Mouse (Mus musculus) lung, postnatal 0 days (tissue): ENCODE results near the gene Slc4a3. TPM values are rescaled to one million over a fixed set of nuclear protein-coding genes. Genes with fewer than 3 reads are reported as not detected.
A peak's percentile ranks its signal among the peaks of the same experiment; 100 is the strongest.

Experiments
- ATAC-seq: fragments of 200-750 bp; cut with Nextera tagmentation; 2 replicates; pipeline ENCODE4 v1.8.0; 2017; ENCODE audit warnings: moderate library complexity
- DNase-seq: peaks from one replicate; pipeline ENCODE4 v3.0.0-alpha.2; 2016; ENCODE audit warnings: low spot score
- H3K27ac ChIP-seq: fragments of 300-500 bp; sonication (generic); 2 replicates; pipeline ENCODE4 v1.5.1; 2014; ENCODE audit warnings: antibody characterized with exemption, mild to moderate bottlenecking, low read length, mixed read lengths
- H3K27me3 ChIP-seq: fragments of 300-500 bp; sonication (generic); replicated peaks from 2 replicates; pipeline ENCODE4 v1.6.1; 2014; ENCODE audit warnings: low read length, mixed read lengths; ENCODE audit not compliant: insufficient read depth
- H3K36me3 ChIP-seq: fragments of 300-500 bp; sonication (generic); 2 replicates; pipeline ENCODE4 v1.6.1; 2014; ENCODE audit warnings: low read length, mixed read lengths; ENCODE audit not compliant: insufficient read depth
- H3K4me1 ChIP-seq: fragments of 300-500 bp; sonication (generic); 2 replicates; pipeline ENCODE4 v1.6.1; 2014; ENCODE audit warnings: antibody characterized with exemption, low read depth, low read length, mixed read lengths; ENCODE audit not compliant: insufficient read depth
- H3K4me2 ChIP-seq: fragments of 300-500 bp; sonication (generic); replicated peaks from 2 replicates; pipeline ENCODE4 v1.6.1; 2014; ENCODE audit warnings: low read depth, mild to moderate bottlenecking, low read length, moderate library complexity, mixed read lengths
- H3K4me3 ChIP-seq: fragments of 300-500 bp; sonication (generic); 2 replicates; pipeline ENCODE4 v1.5.1; 2014; ENCODE audit warnings: low read depth, low read length
- H3K9ac ChIP-seq: fragments of 300-500 bp; sonication (generic); replicated peaks from 2 replicates; pipeline ENCODE4 v1.6.1; 2014; ENCODE audit warnings: low read depth, mild to moderate bottlenecking
- H3K9me3 ChIP-seq: fragments of 300-500 bp; sonication (generic); 2 replicates; pipeline ENCODE4 v1.6.1; 2016; ENCODE audit warnings: low read length, mixed read lengths
- CTCF ChIP-seq: IDR thresholded peaks from 2 replicates; pipeline ENCODE4 v1.5.1; 2016; ENCODE audit warnings: antibody characterized with exemption, mild to moderate bottlenecking
- EP300 ChIP-seq: IDR thresholded peaks from 2 replicates; pipeline ENCODE4 v1.6.1; 2016; ENCODE audit warnings: antibody characterized with exemption, mild to moderate bottlenecking, control low read depth
- WGBS: fragments of 180-500 bp; shearing (Covaris S2); extraction: QIAGEN DNeasy Blood & Tissue Kit; methylation state at CpG from one replicate; pipeline ENCODE4 v1.1.7; 2014; 5-methylcytosine and 5-hydroxymethylcytosine counted together
- polyA plus RNA-seq: library from polyadenylated mRNA; unstranded; fragments of >200 nt; fragmentation: Nextera tagmentation; extraction: Ambion mirVana; gene quantifications from 2 replicates; pipeline ENCODE4 v1.2.1, GENCODE M21; 2015

The Slc4a3 gene
- polyA plus RNA-seq, 1 experiment from 2014 or later = 8.0 TPM

DNA sequence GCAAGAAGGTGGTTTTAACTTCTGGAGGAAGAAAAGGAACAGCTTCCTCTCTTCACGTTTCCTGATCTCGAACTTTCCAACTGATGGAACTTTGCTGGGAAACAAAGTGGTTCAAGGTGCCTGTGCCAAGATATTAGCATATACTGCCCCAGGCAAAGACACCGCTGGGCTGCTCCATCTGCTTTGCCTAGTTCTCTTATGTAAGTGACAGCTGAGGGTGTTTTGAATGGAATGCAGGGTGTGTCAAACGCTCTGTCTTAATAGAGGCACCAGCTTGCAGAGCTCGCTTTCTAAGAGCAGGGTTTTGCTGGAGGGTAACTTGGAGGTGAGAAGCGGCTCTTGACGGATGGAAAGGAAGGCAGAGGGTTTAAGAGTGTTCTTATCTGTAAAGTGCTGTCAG, 42.8 kb downstream of the Slc4a3 start:
- Histone ChIP-seq H3K27me3 (no peaks in the 10 kb centered on the region), H3K9ac (no peak overlapping the region), H3K27ac (no peak overlapping the region), H3K4me2 (no peak overlapping the region), H3K4me1 (0 out of 2 replicates have a peak, but pooled peaks cover 2% of the 10 kb centered on the region), H3K36me3 (no peaks in the 10 kb centered on the region), H3K9me3 (no peaks in the 10 kb centered on the region), H3K4me3 (no peak overlapping the region)
- TF ChIP-seq CTCF (no peak), EP300 (no peak)
- peak; percentile 57 for ATAC-seq
- peak; percentile 61 for DNase-seq
- 10% methylated on average over 7 of the region's 7 CpGs for WGBS

DNA sequence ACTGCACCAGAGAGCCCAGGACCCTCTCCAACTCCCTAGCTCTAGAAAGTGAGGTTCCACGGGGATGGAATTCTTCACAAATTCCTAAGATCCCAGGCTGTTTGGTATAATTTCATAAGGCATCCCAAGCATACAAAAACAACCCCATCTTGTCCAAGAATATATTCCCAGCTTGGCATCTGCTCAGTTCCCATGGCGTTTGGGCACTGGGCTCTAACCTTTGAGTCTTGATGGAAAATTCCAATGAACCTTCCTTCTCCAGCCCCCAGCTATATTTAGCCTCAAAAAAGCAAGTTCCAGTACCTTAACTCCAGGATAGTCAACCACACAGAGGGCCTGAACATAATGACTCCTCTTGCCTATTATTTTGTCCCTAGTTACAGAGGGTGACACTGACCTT, 43.9 kb downstream of the Slc4a3 start:
- Histone ChIP-seq H3K9me3 (no peaks in the 10 kb centered on the region), H3K9ac (no peak overlapping the region), H3K36me3 (no peaks in the 10 kb centered on the region), H3K27me3 (no peaks in the 10 kb centered on the region), H3K4me1 (0 out of 2 replicates have a peak, but pooled peaks cover 2% of the 10 kb centered on the region), H3K4me3 (no peak overlapping the region), H3K27ac (no peak overlapping the region), H3K4me2 (no peak overlapping the region)
- DNase-seq (no peak), ATAC-seq (no peak)
- no peak for TF ChIP-seq CTCF
- no peak for TF ChIP-seq EP300
- 66% methylated on average over 2 of the region's 2 CpGs for WGBS

DNA sequence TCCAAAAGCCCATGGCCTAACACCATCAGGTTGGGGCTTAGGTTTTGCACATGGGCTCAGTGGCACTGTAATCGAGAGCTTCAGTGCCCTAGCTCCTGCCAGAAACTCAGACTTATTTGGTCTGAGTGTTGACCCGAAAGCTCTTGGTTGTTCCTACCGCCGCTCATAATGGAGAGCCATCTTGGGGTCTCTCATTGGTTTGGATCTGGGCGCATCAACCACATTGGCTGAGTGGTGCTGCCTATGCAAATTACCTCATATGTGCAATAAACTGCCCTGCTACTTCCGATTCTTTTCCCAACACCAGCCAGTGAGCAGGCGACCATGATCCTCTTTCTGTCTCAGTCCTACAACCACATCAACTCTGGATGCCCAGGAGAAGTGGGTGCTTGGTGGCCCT, 47.9 kb downstream of the Slc4a3 start:
- H3K27ac ChIP-seq = no peak overlapping the region
- no peaks in the 10 kb centered on the region for H3K27me3 ChIP-seq
- TF ChIP-seq CTCF (no peak), EP300 (no peak)
- no peak overlapping the region for H3K9ac ChIP-seq
- DNase-seq (no peak), ATAC-seq (no peak)
- 88% methylated on average over 7 of the region's 7 CpGs for WGBS
- no peak overlapping the region for H3K4me2 ChIP-seq
- H3K4me1 ChIP-seq = no peaks in the 10 kb centered on the region
- H3K9me3 ChIP-seq = no peaks in the 10 kb centered on the region
- no peak overlapping the region for H3K4me3 ChIP-seq
- H3K36me3 ChIP-seq = no peaks in the 10 kb centered on the region

DNA sequence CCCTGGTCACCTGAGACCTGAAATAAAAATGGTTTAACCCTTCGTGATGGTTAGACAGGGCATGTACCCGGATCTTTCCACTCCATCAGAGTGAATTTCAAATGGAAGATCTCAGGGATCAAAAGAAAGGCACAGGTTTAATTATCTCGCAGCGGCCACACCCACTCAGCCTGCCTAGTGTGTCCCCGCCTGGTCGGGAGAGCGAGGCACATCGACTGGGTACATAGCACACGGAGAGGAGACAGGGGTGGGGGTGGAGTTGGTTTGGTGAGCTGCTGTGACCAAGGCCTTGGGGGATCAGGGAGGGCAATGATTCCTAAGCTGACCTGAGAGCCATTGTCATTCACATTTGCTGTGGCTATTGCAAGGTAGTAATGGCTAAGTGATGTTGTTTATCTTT, 48.8 kb downstream of the Slc4a3 start:
- no peak for DNase-seq
- 41% methylated on average over 9 of the region's 9 CpGs for WGBS
- no peak overlapping the region for H3K9ac ChIP-seq
- TF ChIP-seq CTCF (no peak), EP300 (no peak)
- no peaks in the 10 kb centered on the region for H3K9me3 ChIP-seq
- no peak overlapping the region for H3K4me2 ChIP-seq
- no peak for ATAC-seq
- no peak overlapping the region for H3K27ac ChIP-seq
- H3K27me3 ChIP-seq = no peaks in the 10 kb centered on the region
- H3K36me3 ChIP-seq = no peaks in the 10 kb centered on the region
- H3K4me1 ChIP-seq = no peaks in the 10 kb centered on the region
- H3K4me3 ChIP-seq = no peak overlapping the region

DNA sequence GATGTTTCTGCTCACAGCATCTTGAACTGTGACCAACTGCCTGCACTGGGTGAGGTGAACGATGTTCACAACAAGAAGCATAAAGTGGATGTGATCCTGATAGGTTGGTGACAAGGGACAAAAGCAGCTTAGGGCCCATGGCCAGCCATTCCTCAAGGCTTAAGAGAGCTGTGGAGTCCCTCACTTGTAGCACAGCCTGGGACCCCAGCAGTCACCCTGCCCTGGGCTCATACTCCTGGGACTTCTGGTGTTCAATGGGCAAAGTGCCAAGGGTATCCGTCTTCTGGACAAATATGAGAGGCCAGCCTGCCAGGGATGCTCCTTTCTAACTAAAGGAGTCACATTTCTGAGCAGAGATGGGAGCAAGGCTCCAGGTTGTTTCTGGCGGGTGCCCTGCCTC, 49.9 kb downstream of the Slc4a3 start:
- H3K4me2 ChIP-seq = no peak overlapping the region
- 46% methylated on average over 3 of the region's 3 CpGs for WGBS
- no peak overlapping the region for H3K9ac ChIP-seq
- H3K36me3 ChIP-seq = no peaks in the 10 kb centered on the region
- no peak for ATAC-seq
- no peaks in the 10 kb centered on the region for H3K27me3 ChIP-seq
- TF ChIP-seq CTCF = no peak
- no peak for TF ChIP-seq EP300
- no peak overlapping the region for H3K4me3 ChIP-seq
- no peak overlapping the region for H3K27ac ChIP-seq
- no peaks in the 10 kb centered on the region for H3K4me1 ChIP-seq
- no peaks in the 10 kb centered on the region for H3K9me3 ChIP-seq
- no peak for DNase-seq

DNA sequence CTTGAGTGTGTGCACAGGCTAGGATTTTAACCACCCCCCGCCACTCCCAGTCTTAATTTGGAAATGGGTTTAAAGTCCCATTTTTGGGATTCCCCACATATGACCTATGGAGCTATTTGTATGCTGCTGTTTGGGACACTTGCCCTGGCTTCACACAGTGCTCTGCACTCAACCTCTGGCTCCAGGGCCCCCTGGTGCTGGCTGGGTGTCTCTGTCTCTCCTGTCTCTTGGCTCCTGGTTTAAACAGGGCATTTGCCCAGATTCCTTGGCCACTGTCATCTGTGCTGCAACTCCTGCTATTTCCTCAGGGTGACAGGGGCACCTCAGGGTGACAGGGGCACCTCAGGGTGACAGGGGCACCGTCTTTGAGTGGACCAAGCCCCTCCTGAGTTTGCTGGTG, 50.8 kb downstream of the Slc4a3 start:
- Histone ChIP-seq H3K9me3 (no peaks in the 10 kb centered on the region), H3K36me3 (no peaks in the 10 kb centered on the region), H3K27ac (no peak overlapping the region), H3K9ac (no peak overlapping the region), H3K4me1 (no peaks in the 10 kb centered on the region), H3K27me3 (no peaks in the 10 kb centered on the region), H3K4me2 (no peak overlapping the region), H3K4me3 (no peak overlapping the region)
- 79% methylated on average over 2 of the region's 2 CpGs for WGBS
- no peak for TF ChIP-seq CTCF
- TF ChIP-seq EP300 = no peak
- ATAC-seq (no peak), DNase-seq (no peak)

DNA sequence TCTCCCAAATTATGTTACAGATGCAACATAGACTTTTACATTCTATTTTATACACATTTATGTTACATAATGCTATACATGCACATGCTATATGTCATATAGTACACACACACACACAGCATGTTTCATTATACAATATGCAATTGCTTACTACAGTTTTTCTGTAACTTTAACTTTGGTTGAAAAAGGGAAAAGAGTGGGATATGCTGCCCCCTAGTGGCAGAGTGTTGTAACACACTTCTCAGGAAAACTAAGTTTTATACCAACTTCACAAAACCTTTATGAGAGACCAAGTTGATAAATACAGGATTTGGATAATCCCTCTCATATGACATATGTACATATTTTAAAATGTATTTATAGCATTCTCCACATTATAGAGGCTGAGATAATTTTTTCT, 51.6 kb downstream of the Slc4a3 start:
- no peaks in the 10 kb centered on the region for H3K27me3 ChIP-seq
- H3K9me3 ChIP-seq = no peaks in the 10 kb centered on the region
- H3K4me2 ChIP-seq = no peak overlapping the region
- no peaks in the 10 kb centered on the region for H3K36me3 ChIP-seq
- DNase-seq = peak; percentile 68
- ATAC-seq = no peak
- H3K4me3 ChIP-seq = no peak overlapping the region
- no peaks in the 10 kb centered on the region for H3K4me1 ChIP-seq
- TF ChIP-seq EP300 = no peak
- TF ChIP-seq CTCF = peak; percentile 83
- no peak overlapping the region for H3K9ac ChIP-seq
- no peak overlapping the region for H3K27ac ChIP-seq
